In genomic region chr3:51531473-51532281, GRCm38 (mm10) we compare ENCODE assay signal across 8 mouse cellular contexts. TPM values are rescaled to one million over a fixed set of nuclear protein-coding genes. Genes with fewer than 3 reads are reported as not detected.
DNase-seq lines count a peak whose midpoint lies in the region; ATAC-seq and TF ChIP-seq lines count a peak whose summit lies in the region.

No protein-coding gene starts in this region.

- H3K4me2 ChIP-seq in midbrain, embryonic 14.5 days (ENCODE audit: low read length): no peak overlapping the region
- H3K4me2 ChIP-seq in intestine, embryonic 14.5 days (ENCODE audit: low read length): no peak overlapping the region

- no peak overlapping the region for H3K9ac ChIP-seq in midbrain, embryonic 14.5 days (replicated peaks; ENCODE audit: low read length)
- no peak overlapping the region for H3K9ac ChIP-seq in intestine, embryonic 14.5 days (ENCODE audit: low read length)
- H3K9ac ChIP-seq in liver, adult 2 months (ENCODE audit: low read depth, low read length): no peak overlapping the region

- 83% methylated on average over 13 of the region's 13 CpGs for WGBS in midbrain, embryonic 14.5 days
- 94% methylated on average over 13 of the region's 13 CpGs for WGBS in midbrain, embryonic 10.5 days
- 35% methylated on average over 13 of the region's 13 CpGs for WGBS in intestine, embryonic 14.5 days
- 37% methylated on average over 13 of the region's 13 CpGs for WGBS in liver, adult 2 months

- H3K9me3 ChIP-seq in midbrain, embryonic 14.5 days (ENCODE audit: control insufficient read depth, low read length): no peaks in the 10 kb centered on the region
- no peaks in the 10 kb centered on the region for H3K9me3 ChIP-seq in midbrain, embryonic 10.5 days (replicated peaks)
- no peaks in the 10 kb centered on the region for H3K9me3 ChIP-seq in intestine, embryonic 14.5 days (ENCODE audit: control insufficient read depth, low read length)

- no peak overlapping the region for H3K4me3 ChIP-seq in midbrain, embryonic 14.5 days (replicated peaks; ENCODE audit: low read depth, low read length)
- H3K4me3 ChIP-seq in midbrain, embryonic 10.5 days: no peak overlapping the region
- no peak overlapping the region for H3K4me3 ChIP-seq in intestine, embryonic 14.5 days (ENCODE audit: low read depth, low read length)
- H3K4me3 ChIP-seq in liver, adult 2 months (ENCODE audit: insufficient read depth, low read depth, low read length): no peak overlapping the region

- peak; percentile 51 for DNase-seq in midbrain, embryonic 14.5 days
- DNase-seq in midbrain, embryonic 10.5 days (ENCODE audit: low spot score): no peak
- DNase-seq in cerebellum, adult 9-10 months: peak; percentile 96
- peak; percentile 73 for DNase-seq in intestine, embryonic 14.5 days (ENCODE audit: low spot score)
- peak; percentile 47 for DNase-seq in liver, adult 2 months (ENCODE audit: extremely low read depth, low read depth, low spot score)
- peak; percentile 66 for DNase-seq in ovary, adult 18-20 months (ENCODE audit: low spot score)
- DNase-seq in B cell, adult 2 months: no peak
- no peak for DNase-seq in thymus, postnatal 0 days (ENCODE audit: low spot score)

- H3K27me3 ChIP-seq in midbrain, embryonic 14.5 days (ENCODE audit: control insufficient read depth, insufficient read depth, low read length): no peaks in the 10 kb centered on the region
- no peaks in the 10 kb centered on the region for H3K27me3 ChIP-seq in midbrain, embryonic 10.5 days (ENCODE audit: low read depth, poor library complexity, severe bottlenecking)
- no peaks in the 10 kb centered on the region for H3K27me3 ChIP-seq in intestine, embryonic 14.5 days (replicated peaks; ENCODE audit: control insufficient read depth, insufficient read depth, low read length)
- no peaks in the 10 kb centered on the region for H3K27me3 ChIP-seq in liver, adult 2 months (ENCODE audit: control insufficient read depth, insufficient read depth, low read length)

- H3K79me2 ChIP-seq in liver, adult 2 months (ENCODE audit: control insufficient read depth, insufficient read depth, low read length): no peaks in the 10 kb centered on the region

- peaks cover 90% of the 10 kb centered on the region for H3K36me3 ChIP-seq in midbrain, embryonic 14.5 days (ENCODE audit: control insufficient read depth, insufficient read depth, low read length)
- H3K36me3 ChIP-seq in midbrain, embryonic 10.5 days: peaks cover 96% of the 10 kb centered on the region
- H3K36me3 ChIP-seq in intestine, embryonic 14.5 days (ENCODE audit: control insufficient read depth, insufficient read depth, low read length): peaks cover 66% of the 10 kb centered on the region
- H3K36me3 ChIP-seq in liver, adult 2 months (ENCODE audit: control insufficient read depth, insufficient read depth, low read length): no peaks in the 10 kb centered on the region; the same call in 1 of the 2 replicates

- no peak for TF ChIP-seq POLR2A in liver, adult 2 months (IDR thresholded peaks at IDR 0.05; ENCODE audit: extremely low read depth, insufficient read depth, low read length)

- no peak for TF ChIP-seq CTCF in liver, adult 2 months (IDR thresholded peaks at IDR 0.05; ENCODE audit: low read depth, low read length)

- peak overlapping the region; percentile 41; the same call in 1 of the 2 replicates for H3K27ac ChIP-seq in midbrain, embryonic 14.5 days (replicated peaks; ENCODE audit: low read depth, low read length)
- no peak overlapping the region for H3K27ac ChIP-seq in midbrain, embryonic 10.5 days (replicated peaks)
- H3K27ac ChIP-seq in intestine, embryonic 14.5 days (ENCODE audit: low read depth): peak overlapping the region; percentile 47
- no peak overlapping the region for H3K27ac ChIP-seq in liver, adult 2 months (replicated peaks; ENCODE audit: insufficient read depth, low read depth, low read length)

- H3K4me1 ChIP-seq in midbrain, embryonic 14.5 days (ENCODE audit: control insufficient read depth, insufficient read depth, low read length): no peaks in the 10 kb centered on the region
- H3K4me1 ChIP-seq in midbrain, embryonic 10.5 days: no peaks in the 10 kb centered on the region
- H3K4me1 ChIP-seq in intestine, embryonic 14.5 days (replicated peaks; ENCODE audit: control insufficient read depth, insufficient read depth, low read length): peaks cover 24% of the 10 kb centered on the region
- peaks cover 4% of the 10 kb centered on the region; the same call in 1 of the 2 replicates for H3K4me1 ChIP-seq in liver, adult 2 months (ENCODE audit: control insufficient read depth, insufficient read depth, low read length)

- no peak for ATAC-seq in midbrain, embryonic 14.5 days (ENCODE audit: low FRiP score, low TSS enrichment)
- peak; percentile 62 for ATAC-seq in intestine, embryonic 14.5 days (replicated peaks; ENCODE audit: low FRiP score, low TSS enrichment, low read depth)

RNA-seq across cellular contexts. Expression of gene Setd7, which starts 29.0 kb away (rescaled TPM):
- 3.4 and 3.6 TPM in 2 replicates for polyA plus RNA-seq in midbrain, embryonic 14.5 days (2014; fragmentation: Nextera tagmentation; extraction: Ambion mirVana)
- polyA plus RNA-seq in midbrain, embryonic 10.5 days (2016; fragmentation: Nextera tagmentation; extraction: Ambion mirVana): 2.8 TPM in 2 replicates
- polyA plus RNA-seq in intestine, embryonic 14.5 days (2014; fragmentation: Nextera tagmentation; extraction: Ambion mirVana): 4.2 and 5.8 TPM in 2 replicates
- total RNA-seq in liver, adult 2 months (2014; rRNA removed): 1.9 and 2.8 TPM in 2 replicates
- polyA plus RNA-seq in liver, adult 2 months (2012; rRNA removed): 1.0 and 1.6 TPM in 2 replicates
- polyA plus RNA-seq in thymus, postnatal 0 days (2015; fragmentation: Nextera tagmentation; extraction: Ambion mirVana): 4.7 and 8.0 TPM in 2 replicates

RNA-seq across cellular contexts. Expression of gene Rab33b, which starts 48.0 kb away (rescaled TPM):
- 22.2 and 30.3 TPM in 2 replicates for polyA plus RNA-seq in midbrain, embryonic 14.5 days (2014; fragmentation: Nextera tagmentation; extraction: Ambion mirVana)
- 12.8 and 14.1 TPM in 2 replicates for polyA plus RNA-seq in midbrain, embryonic 10.5 days (2016; fragmentation: Nextera tagmentation; extraction: Ambion mirVana)
- 20.0 and 20.3 TPM in 2 replicates for polyA plus RNA-seq in intestine, embryonic 14.5 days (2014; fragmentation: Nextera tagmentation; extraction: Ambion mirVana)
- 7.3 and 8.4 TPM in 2 replicates for total RNA-seq in liver, adult 2 months (2014; rRNA removed)
- polyA plus RNA-seq in liver, adult 2 months (2012; rRNA removed): 3.6 and 4.7 TPM in 2 replicates
- polyA plus RNA-seq in thymus, postnatal 0 days (2015; fragmentation: Nextera tagmentation; extraction: Ambion mirVana): 21.5 and 21.7 TPM in 2 replicates

Comparison
In these comparisons a context has a peak if more than half of its experiments do, and no peak if none do; other contexts are left out.
1. DNase-seq: peak in midbrain, embryonic 14.5 days (single experiment), cerebellum, adult 9-10 months (single experiment), intestine, embryonic 14.5 days (single experiment), liver, adult 2 months (single experiment) and ovary, adult 18-20 months (single experiment); none in midbrain, embryonic 10.5 days (single experiment), B cell, adult 2 months (0 of 2) and thymus, postnatal 0 days (single experiment).
2. H3K27ac ChIP-seq: peak in midbrain, embryonic 14.5 days (single experiment) and intestine, embryonic 14.5 days (single experiment); none in midbrain, embryonic 10.5 days (single experiment) and liver, adult 2 months (single experiment).